Comparison of ENCODE assay signal across 30 mouse cellular contexts in the genomic region with DNA sequence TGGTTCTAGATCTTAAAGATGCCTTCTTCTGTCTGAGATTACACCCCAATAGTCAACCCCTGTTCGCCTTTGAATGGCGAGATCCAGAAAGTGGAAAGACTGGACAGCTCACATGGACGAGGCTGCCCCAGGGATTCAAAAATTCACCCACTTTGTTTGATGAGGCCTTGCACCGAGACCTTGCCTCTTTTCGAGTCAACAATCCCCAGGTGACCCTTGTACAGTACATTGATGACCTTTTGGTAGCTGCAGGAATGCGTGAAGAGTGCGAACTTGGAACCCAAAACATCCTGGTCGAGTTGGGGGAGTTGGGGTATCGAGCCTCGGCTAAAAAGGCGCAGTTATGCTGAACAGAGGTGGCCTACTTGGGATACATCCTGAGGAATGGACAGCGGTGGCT. TPM values are rescaled to one million over a fixed set of nuclear protein-coding genes. Genes with fewer than 3 reads are reported as not detected.
"Had no signal": no experiment of that assay in that cellular context is flagged by ENCODE, and none has a peak within 500 bp of the region (broad histone marks: within the 10 kb centered on the region; RNA-seq: fewer than 3 reads in every experiment).

No protein-coding gene starts in this region.

RNA-seq across cellular contexts. Expression of gene Selenbp2, which starts 13.3 kb away (rescaled TPM):
- total RNA-seq: granulocyte monocyte progenitor cell, adult 5-6 weeks had no signal
- polyA plus RNA-seq: cortical plate, adult 2 months; embryonic facial prominence, embryonic 10.5 days; embryonic facial prominence, embryonic 11.5 days; embryonic facial prominence, embryonic 12.5 days; forebrain, embryonic 10.5 days; forebrain, embryonic 11.5 days; forebrain, embryonic 13.5 days; forebrain, embryonic 14.5 days; forebrain, embryonic 16.5 days; frontal cortex, adult 2 months had no signal

RNA-seq across cellular contexts. Expression of gene Gm10972, which starts 37.1 kb away (rescaled TPM):
- total RNA-seq: common myeloid progenitor, adult 5-6 weeks; forebrain, postnatal 0 days; gastrocnemius, adult 18-20 months; gastrocnemius, adult 2 months; gastrocnemius, adult 8-10 months; gastrocnemius, postnatal 10 days; gastrocnemius, postnatal 14 days; gastrocnemius, postnatal 25 days; gastrocnemius, postnatal 36 days; gastrocnemius, postnatal 4 days; granulocyte monocyte progenitor cell, adult 5-6 weeks; heart, adult 18-20 months had no signal
- polyA plus RNA-seq: cerebellum, adult 2 months; cortical plate, adult 2 months; embryonic facial prominence, embryonic 10.5 days; embryonic facial prominence, embryonic 11.5 days; embryonic facial prominence, embryonic 12.5 days; embryonic facial prominence, embryonic 13.5 days; embryonic facial prominence, embryonic 14.5 days; embryonic facial prominence, embryonic 15.5 days; erythroblast, embryonic 14.5 days; forebrain, embryonic 10.5 days; forebrain, embryonic 11.5 days; forebrain, embryonic 12.5 days; forebrain, embryonic 13.5 days; forebrain, embryonic 14.5 days; forebrain, embryonic 15.5 days; forebrain, embryonic 16.5 days; forebrain, postnatal 0 days; frontal cortex, adult 2 months; gonadal fat pad, adult 2 months had no signal
